Mouse (Mus musculus) spleen, embryonic (tissue): Measurements from ENCODE around the gene Gm10577.

Source experiments
- CTCF ChIA-PET: fragments of 350-600 bp; sonication (Branson Sonifier 250); formaldehyde crosslinking; loops from one replicate; lab custom pipeline; 2022; lab: Charles Lee

The Gm10577 gene

GRCm38 (mm10) chr4:100995617-100996016 lies 24.9 kb downstream of the Gm10577 start:
- CTCF ChIA-PET, result no interaction called here

DNA sequence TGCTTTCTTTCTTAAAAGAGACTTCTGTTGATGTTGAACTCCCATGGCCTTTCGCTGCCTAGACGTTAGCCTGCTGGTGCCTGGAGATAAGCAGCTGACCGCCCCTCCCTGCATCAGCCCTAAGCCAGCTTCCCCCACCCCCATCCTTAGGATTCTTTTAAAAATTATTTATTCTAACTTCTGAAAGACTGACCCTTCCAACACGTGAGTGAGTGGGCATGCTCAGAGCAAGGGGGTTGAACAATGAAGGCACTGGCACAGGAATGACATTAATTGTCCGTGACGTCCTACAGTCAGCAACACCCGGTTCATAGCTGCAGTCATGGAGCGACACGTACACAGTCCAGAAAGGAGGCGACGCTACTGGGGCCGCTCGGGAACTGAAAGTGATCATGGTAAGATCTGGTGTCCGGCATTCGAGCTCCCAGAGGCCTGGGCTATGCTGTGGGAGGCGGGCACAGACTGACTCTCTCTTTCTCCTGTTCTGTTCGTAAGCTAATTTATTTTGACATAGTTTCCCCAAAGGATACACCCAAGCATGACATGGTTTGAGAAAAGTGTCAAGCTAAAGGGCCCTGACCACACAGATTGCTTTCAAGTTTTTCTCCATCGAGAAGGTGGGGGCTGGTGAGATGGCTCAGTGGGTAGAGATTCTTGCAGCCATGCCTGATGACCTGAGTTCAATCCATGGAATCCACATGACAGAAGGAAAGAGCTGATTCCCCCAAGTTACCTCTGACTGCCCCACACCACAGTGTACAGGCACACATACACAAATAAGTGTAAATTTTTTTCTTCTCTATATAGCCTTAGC lies 25.8 kb downstream of the Gm10577 start:
- CTCF ChIA-PET, result no interaction called here

DNA sequence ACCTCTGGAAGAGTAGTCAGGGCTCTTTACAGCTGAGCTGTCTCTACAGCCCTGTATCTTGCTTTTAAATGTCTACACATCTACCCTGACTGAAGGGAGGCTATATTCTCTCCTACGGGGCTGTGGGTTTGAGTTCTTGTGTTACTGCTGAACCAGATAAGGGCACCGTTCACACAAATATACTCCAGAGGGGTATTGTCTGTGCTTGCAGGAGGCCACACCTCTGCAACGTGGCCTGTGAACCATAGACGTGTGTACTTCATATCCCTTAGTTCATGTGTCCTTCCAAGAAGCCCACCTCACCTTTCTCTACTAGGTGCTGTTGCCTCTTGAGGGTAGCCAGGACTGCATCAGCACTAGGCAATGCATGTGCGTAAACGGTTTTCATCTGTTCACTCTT lies 28.4 kb downstream of the Gm10577 start:
- CTCF ChIA-PET, result no interaction called here

GRCm38 (mm10) chr4:100990996-100991395 lies 29.5 kb downstream of the Gm10577 start:
- CTCF ChIA-PET, result no interaction called here

DNA sequence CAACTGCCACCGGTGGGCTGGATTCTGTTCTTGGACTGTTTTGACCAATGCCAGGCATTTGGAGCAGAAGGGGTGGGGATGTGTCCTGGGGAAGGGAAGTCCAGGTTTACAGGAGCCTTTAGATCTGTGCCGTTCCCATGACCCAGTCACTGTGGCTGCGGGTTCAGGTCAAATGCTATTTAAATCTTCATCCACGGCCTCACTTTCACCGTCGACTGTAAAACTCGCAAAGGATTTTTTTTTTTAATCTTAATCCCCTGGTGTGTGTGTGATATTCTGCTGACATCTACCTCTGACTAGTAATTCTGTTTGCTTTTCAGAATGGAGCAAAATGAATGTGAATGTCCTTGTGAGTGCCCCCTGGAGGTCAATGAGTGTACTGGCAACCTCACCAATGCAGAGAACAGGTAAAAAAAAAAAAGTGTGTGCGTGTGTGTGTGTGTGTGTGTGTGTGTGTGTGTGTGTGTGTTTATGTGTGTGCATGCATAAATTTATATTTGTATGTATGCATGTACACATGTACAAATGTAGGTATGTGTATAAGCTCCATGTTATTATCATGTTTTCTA lies 32.2 kb downstream of the Gm10577 start:
- CTCF ChIA-PET, result no interaction called here

GRCm38 (mm10) chr4:100987187-100987586 lies 33.3 kb downstream of the Gm10577 start:
- CTCF ChIA-PET, result no interaction called here

GRCm38 (mm10) chr4:100977522-100977921 lies 43.0 kb downstream of the Gm10577 start:
- CTCF ChIA-PET, result interaction anchor here (0.6 kb wide), 1 partner anchor 46 kb away, joined by 10 read pairs; no protein-coding TSS in a partner anchor

GRCm38 (mm10) chr4:100974455-100975035 lies 46.0 kb downstream of the Gm10577 start:
- CTCF ChIA-PET, result no interaction called here

DNA sequence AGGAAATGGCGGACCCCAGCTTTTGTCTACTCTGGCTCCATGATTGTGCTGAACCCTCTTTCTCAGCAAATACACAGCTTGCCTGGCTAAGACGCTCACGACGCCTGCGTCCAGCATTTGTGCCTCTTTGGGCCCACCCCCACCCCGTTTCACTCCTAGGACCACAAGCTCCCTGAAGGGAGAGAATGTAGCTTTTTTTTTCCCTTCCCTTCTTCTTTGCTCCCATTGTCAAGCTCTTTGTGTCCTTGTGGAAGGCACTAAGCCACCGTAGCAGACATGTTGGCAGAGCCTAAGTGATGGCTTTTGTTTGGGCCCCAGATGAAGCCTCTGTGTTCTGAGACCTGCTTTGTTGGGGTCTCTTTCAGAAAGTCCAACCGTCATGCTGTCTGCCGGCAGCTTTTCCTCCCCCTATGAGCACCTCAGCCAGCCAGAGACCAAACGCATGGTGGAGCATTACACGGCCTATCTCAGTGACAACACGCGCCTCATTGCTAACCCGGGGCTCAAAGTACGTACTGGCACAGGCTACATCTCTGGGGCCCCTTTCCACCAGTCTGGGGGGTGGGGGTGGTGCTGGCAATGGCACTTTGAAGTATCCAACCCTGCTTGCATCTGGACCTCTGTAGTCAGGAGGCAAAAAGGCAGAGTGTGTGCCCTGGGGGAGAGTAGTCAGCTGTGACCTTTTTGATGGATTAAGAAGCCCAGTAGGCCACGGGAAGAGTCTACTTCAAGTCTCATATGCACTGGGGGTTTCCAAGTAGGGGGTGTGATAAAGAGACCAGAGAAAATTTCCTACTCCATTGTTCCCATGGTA lies 46.6 kb downstream of the Gm10577 start:
- CTCF ChIA-PET, result no interaction called here
